Mouse (Mus musculus) limb, embryonic 11.5 days (tissue): ENCODE data around the gene Gm18596. TPM values are rescaled to one million over a fixed set of nuclear protein-coding genes. Genes with fewer than 3 reads are reported as not detected.

Source experiments
- ATAC-seq: fragments of 200-750 bp; cut with Nextera tagmentation; 2 replicates; pipeline ENCODE4 v1.8.0; 2017; ENCODE audit warnings: low read depth; ENCODE audit not compliant: insufficient number of reproducible peaks, low FRiP score, low TSS enrichment
- DNase-seq: peaks from one replicate; pipeline ENCODE4 v3.0.0-alpha.2; 2015; ENCODE audit warnings: low spot score
- H3K27ac ChIP-seq: fragments of 300-500 bp; sonication (generic); replicated peaks from 2 replicates; pipeline ENCODE4 v1.5.1; 2014; ENCODE audit warnings: low read depth, mild to moderate bottlenecking, low read length
- H3K27me3 ChIP-seq: fragments of 300-500 bp; sonication (generic); 2 replicates; pipeline ENCODE4 v1.6.1; 2014; ENCODE audit warnings: mild to moderate bottlenecking, low read length, mixed read lengths; ENCODE audit not compliant: control insufficient read depth, insufficient read depth
- H3K36me3 ChIP-seq: fragments of 300-500 bp; sonication (generic); 2 replicates; pipeline ENCODE4 v1.6.1; 2014; ENCODE audit warnings: mild to moderate bottlenecking, low read length, moderate library complexity, mixed read lengths; ENCODE audit not compliant: control insufficient read depth, insufficient read depth
- H3K4me1 ChIP-seq: fragments of 300-500 bp; sonication (generic); 2 replicates; pipeline ENCODE4 v1.6.1; 2014; ENCODE audit warnings: low read length, mixed read lengths; ENCODE audit not compliant: control insufficient read depth, insufficient read depth
- H3K4me2 ChIP-seq: fragments of 300-500 bp; sonication (generic); 2 replicates; pipeline ENCODE4 v1.6.1; 2014; ENCODE audit warnings: low read depth, mild to moderate bottlenecking, moderate library complexity; ENCODE audit not compliant: severe bottlenecking
- H3K4me3 ChIP-seq: fragments of 300-500 bp; sonication (generic); 2 replicates; pipeline ENCODE4 v1.5.1; 2014; ENCODE audit warnings: low read depth, low read length
- H3K9ac ChIP-seq: fragments of 300-500 bp; sonication (generic); 2 replicates; pipeline ENCODE4 v1.6.1; 2014; ENCODE audit warnings: mild to moderate bottlenecking, low read length
- H3K9me3 ChIP-seq: fragments of 300-500 bp; sonication (generic); 2 replicates; pipeline ENCODE4 v1.6.1; 2016; ENCODE audit warnings: low read length; ENCODE audit not compliant: control insufficient read depth
- WGBS: fragments of 180-500 bp; shearing (Covaris S2); extraction: QIAGEN DNeasy Blood & Tissue Kit; methylation state at CpG from one replicate; pipeline ENCODE4 v1.1.7; 2014; 5-methylcytosine and 5-hydroxymethylcytosine counted together
- polyA plus RNA-seq: library from polyadenylated mRNA; unstranded; fragments of >200 nt; fragmentation: Nextera tagmentation; extraction: Ambion mirVana; gene quantifications from 2 replicates; pipeline ENCODE4 v1.2.1, GENCODE M21; 2014

Gm18596 gene
- polyA plus RNA-seq, 1 experiment from 2014 or later = not detected

GRCm38 (mm10) chr10:77697133-77697532 lies 45.3 kb downstream of the Gm18596 start, which contains the start of gene Gm9508:
TSS of gene Gm9508 (minus strand) at chr10:77697233.
- H3K9ac ChIP-seq = no peak within 1 kb of the TSS
- ATAC-seq (no peak), DNase-seq (no peak)
- no peaks in the 10 kb centered on the region for H3K36me3 ChIP-seq
- H3K9me3 ChIP-seq = no peaks in the 10 kb centered on the region
- no peak within 1 kb of the TSS for H3K4me3 ChIP-seq
- no peak within 1 kb of the TSS for H3K4me2 ChIP-seq
- no peaks in the 10 kb centered on the region for H3K4me1 ChIP-seq
- no peak within 1 kb of the TSS for H3K27ac ChIP-seq
- no peaks in the 10 kb centered on the region for H3K27me3 ChIP-seq
- WGBS = 36% methylated on average over 4 of the region's 4 CpGs

Other genes with a start within 250 kb of the Gm18596 start
- gene Fam207a, start 226.9 kb downstream of the Gm18596 start, polyA plus RNA-seq = 43.4 and 43.8 TPM in 2 replicates
- gene Itgb2, start 212.4 kb downstream of the Gm18596 start, polyA plus RNA-seq = 0.64 and 0.68 TPM in 2 replicates
- gene Pttg1ip, start 160.9 kb downstream of the Gm18596 start, polyA plus RNA-seq = 75.5 and 84.6 TPM in 2 replicates
- 340 and 351 TPM in 2 replicates for gene Sumo3, start 136.5 kb downstream of the Gm18596 start, polyA plus RNA-seq
- 2.3 TPM in 1 of 2 replicates, not detected in the other for gene Gm49325, start 136.4 kb downstream of the Gm18596 start, polyA plus RNA-seq
- 52.3 and 52.6 TPM in 2 replicates for gene Ube2g2, start 120.4 kb downstream of the Gm18596 start, polyA plus RNA-seq
- gene Tspear, start 56.1 kb downstream of the Gm18596 start, polyA plus RNA-seq = 0.45 and 0.84 TPM in 2 replicates
- not detected in 2 replicates for gene Gm19402, start 51.9 kb downstream of the Gm18596 start, polyA plus RNA-seq
- not detected in 2 replicates for gene Gm9508, start 45.4 kb downstream of the Gm18596 start, polyA plus RNA-seq
- not detected in 2 replicates for gene Gm10272, start 36.0 kb downstream of the Gm18596 start, polyA plus RNA-seq
- gene Gm10024, start 31.2 kb downstream of the Gm18596 start, polyA plus RNA-seq = not detected in 2 replicates
- not detected in 2 replicates for gene Gm10142, start 26.8 kb downstream of the Gm18596 start, polyA plus RNA-seq
- not detected in 2 replicates for gene Krtap12-1, start 22.0 kb downstream of the Gm18596 start, polyA plus RNA-seq
- gene Gm10100, start 16.2 kb downstream of the Gm18596 start, polyA plus RNA-seq = not detected in 2 replicates
- not detected in 2 replicates for gene Gm9736, start 8.7 kb upstream of the Gm18596 start, polyA plus RNA-seq
- gene Gm3233, start 17.0 kb upstream of the Gm18596 start, polyA plus RNA-seq = not detected in 2 replicates
- gene Gm3238, start 28.7 kb upstream of the Gm18596 start, polyA plus RNA-seq = not detected in 2 replicates
- gene Gm7138, start 34.3 kb upstream of the Gm18596 start, polyA plus RNA-seq = not detected in 2 replicates
- not detected in 2 replicates for gene Gm3250, start 39.9 kb upstream of the Gm18596 start, polyA plus RNA-seq
- not detected in 2 replicates for gene Gm7137, start 45.6 kb upstream of the Gm18596 start, polyA plus RNA-seq
- not detected in 2 replicates for gene Gm9639, start 52.4 kb upstream of the Gm18596 start, polyA plus RNA-seq
- gene Gm19668, start 56.5 kb upstream of the Gm18596 start, polyA plus RNA-seq = not detected in 2 replicates
- not detected in 2 replicates for gene Gm9507, start 69.2 kb upstream of the Gm18596 start, polyA plus RNA-seq
- gene Gm2696, start 72.0 kb upstream of the Gm18596 start, polyA plus RNA-seq = not detected in 2 replicates
- not detected in 2 replicates for gene Krtap10-4, start 84.5 kb upstream of the Gm18596 start, polyA plus RNA-seq
- gene Krtap10-10, start 93.3 kb upstream of the Gm18596 start, polyA plus RNA-seq = not detected in 2 replicates
- gene Gm36176, start 104.2 kb upstream of the Gm18596 start, polyA plus RNA-seq = not detected in 2 replicates
- not detected in 2 replicates for gene Gm10318, start 110.2 kb upstream of the Gm18596 start, polyA plus RNA-seq
- not detected in 2 replicates for gene Gm3285, start 119.3 kb upstream of the Gm18596 start, polyA plus RNA-seq
- 1.4 and 1.5 TPM in 2 replicates for gene Lrrc3, start 159.9 kb upstream of the Gm18596 start, polyA plus RNA-seq
- 0.10 and 0.27 TPM in 2 replicates for gene Trpm2, start 227.9 kb upstream of the Gm18596 start, polyA plus RNA-seq
- 29.5 and 31.0 TPM in 2 replicates for gene 1810043G02Rik, start 235.9 kb upstream of the Gm18596 start, polyA plus RNA-seq